Mouse (Mus musculus) layer of hippocampus, postnatal 25 days (tissue): ENCODE results near the gene Krt78. TPM values are rescaled to one million over a fixed set of nuclear protein-coding genes. Genes with fewer than 3 reads are reported as not detected.
"Not testable (repeated sequence)": the region's sequence is repeated elsewhere in the genome, so short reads cannot be mapped to it uniquely, and the experiment has no call there.

Source experiments
- DNase-seq, 2 experiments: peaks; one replicate each; pipeline ENCODE4 v3.0.0; 2022; ENCODE audit warnings: mixed read lengths in 2 of 2, low spot score in 1 of 2; ENCODE audit errors: extremely low spot score in 1 of 2
- total RNA-seq, 2 experiments: library from RNA; stranded (reverse); gene quantifications; 2 replicates each; pipeline ENCODE4 v1.2.3; 2021

Gene Krt78
- total RNA-seq, result not detected

- DNase-seq, result no peak
Observed at GRCm38 (mm10) chr15:101954187-101954586, at the start of gene Krt78. TSS of gene Krt78 (minus strand) at chr15:101954287.

GRCm38 (mm10) chr15:102003516-102003915, 49.4 kb upstream of the Krt78 start:
- no peak for DNase-seq

GRCm38 (mm10) chr15:102002646-102003488, 48.8 kb upstream of the Krt78 start:
- no peak for DNase-seq

- no peak for DNase-seq
Observed at GRCm38 (mm10) chr15:101999676-102000335, 45.7 kb upstream of the Krt78 start.

- DNase-seq, result no peak
Observed at GRCm38 (mm10) chr15:101999156-101999555, 45.1 kb upstream of the Krt78 start.

DNA sequence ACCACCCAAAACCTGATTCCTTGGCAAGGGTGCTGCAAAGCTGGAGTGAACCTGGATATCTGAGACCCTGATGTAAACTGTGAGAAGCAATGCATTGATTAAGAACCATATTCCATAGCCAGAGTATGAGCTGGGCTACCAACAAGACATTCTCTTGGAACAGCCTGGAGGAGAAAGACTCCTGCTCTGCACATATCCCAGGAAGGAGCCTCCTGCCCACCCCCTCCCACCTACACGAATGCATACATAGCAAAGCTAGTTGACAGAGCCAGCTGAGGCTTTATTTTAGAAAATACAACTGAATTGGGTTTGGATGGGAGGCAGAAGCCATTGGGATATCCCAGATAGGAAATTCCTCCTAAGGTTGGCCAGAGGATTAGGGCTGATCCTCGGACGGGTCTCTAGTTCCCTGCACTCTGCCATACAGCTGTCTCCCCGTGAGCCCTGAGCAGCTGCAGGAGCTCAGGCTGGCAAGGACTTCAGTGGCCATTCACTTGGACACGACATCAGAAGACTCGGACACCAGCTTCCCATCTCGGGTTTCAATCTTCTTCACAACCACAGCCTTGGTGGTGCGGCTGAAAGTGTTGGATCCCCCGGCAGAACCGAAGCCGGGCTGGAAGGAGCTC, 42.5 kb upstream of the Krt78 start:
- not testable (repeated sequence) for DNase-seq

DNA sequence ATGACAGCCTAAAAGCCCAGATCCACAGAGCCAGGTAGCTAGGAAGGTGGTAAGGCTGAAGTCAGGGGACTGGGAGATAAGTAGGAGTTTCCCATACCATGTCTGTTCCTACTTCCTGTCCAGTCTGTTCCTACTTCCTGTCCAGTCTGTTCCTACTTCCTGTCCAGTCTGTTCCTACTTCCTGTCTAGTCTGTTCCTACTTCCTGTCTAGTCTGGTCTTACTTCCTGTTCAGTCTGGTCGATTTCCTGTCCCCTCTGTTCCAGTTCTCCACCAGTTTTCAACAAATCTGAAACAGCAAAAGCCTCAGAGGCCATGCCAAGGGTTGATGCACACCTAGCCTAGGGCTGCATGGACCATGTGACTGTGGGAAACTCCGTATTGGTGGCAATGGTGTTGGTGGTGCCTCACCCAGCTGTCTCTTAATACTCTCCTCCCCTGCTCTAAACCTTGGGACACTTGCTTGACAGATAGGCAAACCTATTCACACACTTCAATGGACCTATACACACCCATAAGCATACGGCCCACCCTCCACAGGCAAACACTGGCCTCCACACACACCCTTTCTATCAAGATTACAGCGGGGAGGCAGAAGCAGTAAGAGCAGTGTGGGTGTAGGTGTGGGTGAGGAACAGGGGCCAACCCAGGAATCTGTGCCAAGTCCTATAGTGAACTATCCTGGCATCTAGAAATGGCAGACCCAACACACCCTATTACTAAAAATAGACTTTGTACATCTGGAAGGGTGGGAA, 41.6 kb upstream of the Krt78 start:
- DNase-seq, result no peak

- no peak for DNase-seq
Observed at GRCm38 (mm10) chr15:101994365-101994764, 40.3 kb upstream of the Krt78 start.

GRCm38 (mm10) chr15:101990946-101991345, 36.9 kb upstream of the Krt78 start:
- no peak for DNase-seq

DNA sequence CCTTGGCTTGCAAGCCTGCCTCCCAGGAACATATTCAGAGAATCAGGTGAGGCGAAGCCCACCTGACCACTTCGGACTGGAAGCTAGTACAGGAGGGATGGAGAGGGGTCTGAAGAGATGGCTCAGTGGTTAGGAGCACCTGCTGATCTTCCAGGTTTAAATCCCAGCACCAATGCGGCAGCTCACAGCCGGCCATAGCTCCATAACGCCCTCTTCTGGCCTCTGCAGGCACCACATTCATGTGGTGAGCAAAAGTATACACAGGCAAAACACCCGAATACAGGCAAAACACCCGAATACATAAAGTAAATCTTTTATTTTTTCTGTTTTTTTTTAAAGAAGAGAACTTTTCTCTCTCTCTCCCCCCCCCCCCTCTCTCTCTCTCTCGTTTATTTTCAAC, 34.6 kb upstream of the Krt78 start:
- no peak for DNase-seq

GRCm38 (mm10) chr15:101988119-101988518, 34.0 kb upstream of the Krt78 start:
- DNase-seq, result peak; percentile 87 to 96

DNA sequence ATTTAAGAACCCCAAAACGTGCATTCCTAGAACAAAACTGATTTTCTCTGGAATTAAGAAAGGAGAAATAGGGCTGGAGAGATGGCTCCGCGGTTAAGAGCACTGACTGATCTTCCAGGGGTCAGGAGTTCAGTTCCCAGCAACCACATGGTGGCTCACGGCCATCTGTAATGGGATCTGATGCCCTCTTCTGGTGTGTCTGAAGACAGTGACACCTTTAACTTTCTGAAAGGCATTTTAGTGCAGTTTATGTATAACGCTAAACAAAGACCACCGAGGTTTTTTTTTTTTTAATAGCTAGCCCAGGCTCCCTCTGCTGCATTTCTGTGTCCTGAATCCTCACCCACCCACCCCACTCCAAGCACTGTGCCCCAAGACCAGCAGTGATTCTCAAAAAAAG, 30.7 kb upstream of the Krt78 start:
- no peak for DNase-seq

DNA sequence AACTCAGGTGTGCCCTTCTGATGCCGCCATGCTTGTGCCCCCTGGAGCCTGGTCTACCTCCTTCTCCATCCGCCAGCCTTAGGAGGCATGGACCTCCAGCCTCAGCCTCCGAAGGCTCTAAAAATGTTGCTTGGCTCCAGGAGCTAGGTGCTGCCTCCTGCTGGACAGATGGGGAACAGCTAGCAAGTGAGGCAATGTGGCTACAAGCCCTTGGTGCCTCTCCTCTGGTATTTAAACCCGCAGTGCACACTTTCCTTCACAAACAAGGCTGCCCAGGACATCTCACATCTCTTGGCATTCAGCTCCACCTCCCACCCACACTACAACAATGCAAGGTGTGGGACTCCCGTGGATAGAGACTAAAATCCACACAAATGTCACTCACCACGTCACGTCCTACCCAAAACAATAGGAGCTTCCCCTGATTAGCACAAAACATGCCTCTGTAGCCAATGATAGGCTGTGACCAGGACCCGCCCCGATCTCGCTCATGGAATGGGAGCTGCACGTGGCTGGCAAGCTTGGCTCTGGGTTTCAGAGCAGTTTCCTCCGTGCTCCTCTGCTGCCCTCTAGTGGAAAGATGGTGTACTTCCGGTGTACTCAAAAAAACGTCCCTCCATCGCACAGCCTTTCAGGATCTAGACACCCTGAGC, 30.0 kb upstream of the Krt78 start:
- peak; percentile 90 to 96 for DNase-seq

DNA sequence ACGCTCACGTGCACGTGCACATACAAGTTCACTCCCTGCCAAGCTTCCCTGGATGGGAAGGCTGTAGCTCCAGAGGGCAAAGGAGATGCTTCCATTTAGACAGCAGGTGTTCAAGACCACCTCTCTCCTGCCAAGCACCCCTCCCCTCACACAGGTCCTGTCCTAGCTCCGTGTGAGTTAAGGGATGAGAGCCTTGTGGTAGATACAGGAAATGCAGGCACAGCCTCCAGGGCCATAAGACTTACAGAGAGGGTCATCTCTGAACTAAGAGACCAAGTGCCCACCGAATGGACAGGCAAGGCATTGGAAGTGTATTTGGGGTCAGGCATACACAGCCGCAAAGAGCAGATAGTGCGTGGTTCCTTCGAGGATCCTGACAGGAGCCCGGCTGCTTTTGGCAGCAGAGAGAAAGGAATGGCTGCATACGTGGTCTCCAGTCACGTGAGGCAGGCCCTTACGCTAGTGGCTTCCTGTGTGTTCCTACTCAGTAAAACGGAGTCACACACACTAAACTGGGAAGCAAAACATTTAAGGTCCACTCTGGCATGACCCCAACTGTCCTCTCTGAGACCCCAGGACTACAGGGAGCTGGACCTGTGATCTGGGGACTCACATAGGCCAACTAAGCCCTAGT, 29.3 kb upstream of the Krt78 start:
- DNase-seq, result no peak

DNA sequence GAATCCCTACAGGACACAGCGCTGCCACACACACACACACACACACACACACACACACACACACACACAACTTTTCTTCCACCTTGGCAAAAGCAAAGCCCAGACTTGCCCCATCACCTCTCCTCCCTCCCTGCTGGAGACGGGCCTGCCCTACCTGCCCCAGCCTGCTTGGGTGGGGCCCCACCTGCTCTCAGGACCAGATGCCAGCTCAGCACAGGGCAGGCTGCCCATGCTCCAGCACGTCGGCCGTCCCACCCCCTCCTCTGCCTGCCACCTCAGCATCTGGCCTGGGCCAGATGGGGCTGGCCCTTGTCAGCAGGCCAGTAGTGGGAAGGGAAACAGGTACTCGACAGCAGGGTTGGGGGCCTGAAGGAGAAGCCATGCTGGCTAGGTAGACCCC, 26.8 kb upstream of the Krt78 start:
- no peak for DNase-seq

DNA sequence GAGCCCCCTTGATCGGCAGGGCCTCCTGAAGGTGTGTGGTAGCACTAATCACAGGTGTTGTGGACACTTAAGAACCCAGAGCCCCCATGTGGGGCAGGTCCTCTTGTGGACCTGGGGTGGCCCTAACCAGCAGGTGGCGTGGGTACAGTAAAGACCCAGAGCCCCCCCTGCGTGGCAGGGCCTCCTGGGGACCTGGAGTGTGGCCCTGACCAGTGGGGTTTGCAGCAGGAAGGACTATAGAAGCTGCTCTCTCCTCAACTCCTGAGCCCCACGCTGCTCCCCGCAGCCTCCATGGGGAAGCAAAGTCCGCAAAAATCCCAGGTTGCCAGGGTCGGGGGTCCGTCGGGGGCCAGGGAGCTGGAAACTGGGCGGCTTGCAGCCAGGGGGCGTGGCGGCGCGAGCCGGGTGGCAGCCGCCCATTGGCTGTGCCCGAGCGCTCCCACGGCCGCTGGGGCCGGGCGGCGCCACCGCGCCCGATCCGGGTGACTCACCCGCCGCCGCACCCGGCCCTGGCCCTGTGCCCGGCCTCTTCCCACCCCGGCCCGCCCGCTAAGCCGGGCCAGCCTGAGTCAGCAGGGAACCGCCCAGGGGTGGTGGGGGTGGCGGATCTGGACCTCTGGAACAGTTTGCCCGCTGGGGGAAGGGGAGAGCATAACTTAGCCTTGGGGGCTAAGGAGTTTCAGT, 23.1 kb upstream of the Krt78 start:
- DNase-seq, result peak; percentile 43 to 65

- DNase-seq, result no peak
Observed at GRCm38 (mm10) chr15:101976641-101977040, 22.6 kb upstream of the Krt78 start.

GRCm38 (mm10) chr15:101976023-101976422, 21.9 kb upstream of the Krt78 start:
- no peak for DNase-seq
